Comparison of ENCODE assay signal across 9 mouse cellular contexts in the genomic region with DNA sequence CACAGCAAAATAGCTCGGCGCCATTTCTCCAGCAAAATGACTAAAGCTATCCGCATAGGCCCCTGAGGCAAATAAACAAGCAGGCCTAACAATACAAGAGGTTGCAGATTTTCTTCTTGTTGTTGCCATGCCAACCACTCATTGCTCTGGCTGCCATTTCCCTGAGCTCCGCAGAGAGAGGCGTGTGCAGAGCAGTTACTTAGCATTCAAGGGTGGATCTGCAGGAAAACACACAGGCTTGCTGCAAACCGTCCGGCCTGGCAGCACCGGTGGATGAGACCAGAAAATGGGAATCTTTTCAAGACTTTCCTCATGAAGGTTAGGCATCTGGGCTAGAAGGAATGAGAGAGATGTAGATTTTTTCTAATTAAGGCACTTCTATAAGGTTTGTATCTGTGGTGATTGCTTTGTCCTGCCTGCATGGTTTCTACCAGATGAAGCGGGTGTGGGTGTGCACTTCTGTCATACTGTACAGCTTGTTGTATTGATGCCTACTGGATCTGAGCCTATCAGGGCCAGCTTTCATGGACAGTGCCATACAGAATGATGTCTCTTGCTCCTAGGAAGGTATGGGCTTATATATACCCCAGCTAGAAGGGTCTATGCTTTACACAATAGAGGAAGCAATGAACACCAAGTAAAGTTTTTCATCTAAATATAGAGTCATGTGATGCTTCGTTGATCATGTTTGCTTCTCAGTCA.
A peak's percentile ranks its signal among the peaks of the same experiment; 100 is the strongest.
DNase-seq lines count a peak whose midpoint lies in the region; ATAC-seq and TF ChIP-seq lines count a peak whose summit lies in the region.
"Had no signal": no experiment of that assay in that cellular context is flagged by ENCODE, and none has a peak within 500 bp of the region (broad histone marks: within the 10 kb centered on the region; RNA-seq: fewer than 3 reads in every experiment).

No protein-coding gene starts in this region.

- peak; percentile 96 for ATAC-seq in forebrain, embryonic 11.5 days (replicated peaks; ENCODE audit: low FRiP score)
- no peak for ATAC-seq in liver, embryonic 11.5 days (replicated peaks; ENCODE audit: low FRiP score)

- H3K27ac ChIP-seq in cerebellum, adult 2 months (ENCODE audit: insufficient read depth, low read length) = no peak overlapping the region
- peak overlapping the region; percentile 55 for H3K27ac ChIP-seq in forebrain, embryonic 11.5 days (ENCODE audit: low read depth, low read length)
- peak overlapping the region; percentile 97 for H3K27ac ChIP-seq in olfactory bulb, adult 2 months (ENCODE audit: insufficient read depth, low read depth, low read length)
- no peak overlapping the region for H3K27ac ChIP-seq in kidney, adult 2 months (ENCODE audit: insufficient read depth, low read depth, low read length)
- H3K27ac ChIP-seq in liver, embryonic 11.5 days (ENCODE audit: low read depth, low read length) = no peak overlapping the region
- H3K27ac ChIP-seq: heart, embryonic 13.5 days had no signal

- TF ChIP-seq POLR2A in cerebellum, adult 2 months (IDR thresholded peaks at IDR 0.05; ENCODE audit: borderline replicate concordance, insufficient read depth, low read length) = no peak
- no peak; the same call in 1 of the 2 replicates for TF ChIP-seq POLR2A in olfactory bulb, adult 2 months (IDR thresholded peaks at IDR 0.05; ENCODE audit: insufficient read depth, low read depth, low read length)
- TF ChIP-seq POLR2A in kidney, adult 2 months (IDR thresholded peaks at IDR 0.05; ENCODE audit: low read depth, low read length) = no peak

- peaks cover 7% of the 10 kb centered on the region; the same call in 1 of the 2 replicates for H3K4me1 ChIP-seq in cerebellum, adult 2 months (ENCODE audit: control insufficient read depth, insufficient read depth, low read length)
- H3K4me1 ChIP-seq in forebrain, embryonic 11.5 days (replicated peaks; ENCODE audit: control insufficient read depth, insufficient read depth, low read length) = 0 out of 2 replicates have a peak, but pooled peaks cover 2% of the 10 kb centered on the region
- peaks cover 4% of the 10 kb centered on the region for H3K4me1 ChIP-seq in olfactory bulb, adult 2 months (ENCODE audit: control insufficient read depth, insufficient read depth, low read length)
- no peaks in the 10 kb centered on the region; the same call in 1 of the 2 replicates for H3K4me1 ChIP-seq in kidney, adult 2 months (ENCODE audit: control insufficient read depth, insufficient read depth, low read length)
- no peaks in the 10 kb centered on the region for H3K4me1 ChIP-seq in liver, embryonic 11.5 days (replicated peaks; ENCODE audit: control insufficient read depth, insufficient read depth, low read length)
- H3K4me1 ChIP-seq: heart, embryonic 13.5 days had no signal

- peak overlapping the region; percentile 41; the same call in 1 of the 2 replicates for H3K9ac ChIP-seq in forebrain, embryonic 11.5 days (ENCODE audit: low read length)
- H3K9ac ChIP-seq in liver, embryonic 11.5 days (ENCODE audit: low read depth, low read length) = no peak overlapping the region
- H3K9ac ChIP-seq: heart, embryonic 13.5 days had no signal

- no peaks in the 10 kb centered on the region for H3K9me3 ChIP-seq in forebrain, embryonic 11.5 days (ENCODE audit: control insufficient read depth, low read length)
- no peaks in the 10 kb centered on the region for H3K9me3 ChIP-seq in liver, embryonic 11.5 days (ENCODE audit: control insufficient read depth, low read length)
- H3K9me3 ChIP-seq: heart, embryonic 13.5 days had no signal

- 35% methylated on average over 10 of the region's 10 CpGs for WGBS in cerebellum, adult 2 months
- WGBS in forebrain, embryonic 11.5 days = 25% methylated on average over 10 of the region's 10 CpGs
- WGBS in olfactory bulb, adult 2 months = 12% methylated on average over 10 of the region's 10 CpGs
- 79% methylated on average over 10 of the region's 10 CpGs for WGBS in kidney, adult 2 months
- 81% methylated on average over 10 of the region's 10 CpGs for WGBS in liver, embryonic 11.5 days

- H3K4me2 ChIP-seq in forebrain, embryonic 11.5 days (ENCODE audit: low read depth, low read length, severe bottlenecking) = peak overlapping the region; percentile 39
- H3K4me2 ChIP-seq in liver, embryonic 11.5 days = no peak overlapping the region
- H3K4me2 ChIP-seq: heart, embryonic 13.5 days had no signal

- no peaks in the 10 kb centered on the region for H3K27me3 ChIP-seq in cerebellum, adult 2 months (ENCODE audit: control insufficient read depth, insufficient read depth, low read length)
- no peaks in the 10 kb centered on the region for H3K27me3 ChIP-seq in forebrain, embryonic 11.5 days (ENCODE audit: control insufficient read depth, insufficient read depth, low read length)
- no peaks in the 10 kb centered on the region for H3K27me3 ChIP-seq in kidney, adult 2 months (replicated peaks; ENCODE audit: control insufficient read depth, insufficient read depth, low read length)
- H3K27me3 ChIP-seq in liver, embryonic 11.5 days (replicated peaks; ENCODE audit: control insufficient read depth, insufficient read depth, low read length) = no peaks in the 10 kb centered on the region
- H3K27me3 ChIP-seq: heart, embryonic 13.5 days had no signal

- no peak for TF ChIP-seq CTCF in cerebellum, adult 2 months (IDR thresholded peaks at IDR 0.05; ENCODE audit: borderline replicate concordance, insufficient read depth, low read depth, low read length)
- no peak for TF ChIP-seq CTCF in olfactory bulb, adult 2 months (IDR thresholded peaks at IDR 0.05; ENCODE audit: insufficient read depth, low read depth, low read length)
- TF ChIP-seq CTCF in kidney, adult 2 months (conservative IDR thresholded peaks at IDR 0.05; ENCODE audit: insufficient read depth, insufficient read length, low read depth, low read length) = no peak

- no peak overlapping the region for H3K4me3 ChIP-seq in cerebellum, adult 2 months (replicated peaks; ENCODE audit: insufficient read depth, low read depth, low read length)
- peak overlapping the region; percentile 17; the same call in 1 of the 2 replicates for H3K4me3 ChIP-seq in forebrain, embryonic 11.5 days (ENCODE audit: low read depth, low read length)
- peak overlapping the region; percentile 39 for H3K4me3 ChIP-seq in olfactory bulb, adult 2 months (ENCODE audit: insufficient read depth, low read depth, low read length)
- H3K4me3 ChIP-seq in kidney, adult 2 months (ENCODE audit: insufficient read depth, low read depth, low read length) = no peak overlapping the region
- H3K4me3 ChIP-seq in liver, embryonic 11.5 days (ENCODE audit: low read depth, low read length) = no peak overlapping the region
- H3K4me3 ChIP-seq: heart, embryonic 13.5 days had no signal

- peak; percentile 35 to 57 for DNase-seq in cerebellum, adult 2 months
- DNase-seq in forebrain, embryonic 11.5 days (ENCODE audit: low spot score) = peak; percentile 70
- peak; percentile 49 for DNase-seq in left cerebral cortex, adult 11 months (ENCODE audit: low spot score)
- DNase-seq in kidney, adult 2 months = no peak
- no peak for DNase-seq in adrenal gland, postnatal 36 days
- no peak for DNase-seq in liver, embryonic 11.5 days (ENCODE audit: low spot score)
- no peak for DNase-seq in heart, postnatal 4 days

- H3K36me3 ChIP-seq in forebrain, embryonic 11.5 days (ENCODE audit: control insufficient read depth, insufficient read depth, low read length) = no peaks in the 10 kb centered on the region
- H3K36me3 ChIP-seq in kidney, adult 2 months (ENCODE audit: control insufficient read depth, insufficient read depth, low read length) = no peaks in the 10 kb centered on the region
- H3K36me3 ChIP-seq in liver, embryonic 11.5 days (ENCODE audit: control insufficient read depth, insufficient read depth, low read length) = no peaks in the 10 kb centered on the region
- H3K36me3 ChIP-seq: heart, embryonic 13.5 days had no signal

Comparison
In these comparisons a context has a peak if more than half of its experiments do, and no peak if none do; other contexts are left out.
1. DNase-seq: peak in cerebellum, adult 2 months (2 of 2), forebrain, embryonic 11.5 days (single experiment) and left cerebral cortex, adult 11 months (single experiment); none in kidney, adult 2 months (single experiment), adrenal gland, postnatal 36 days (0 of 2), liver, embryonic 11.5 days (single experiment) and heart, postnatal 4 days (single experiment).
2. H3K27ac ChIP-seq: peak in forebrain, embryonic 11.5 days (single experiment) and olfactory bulb, adult 2 months (single experiment); none in cerebellum, adult 2 months (single experiment), kidney, adult 2 months (single experiment) and liver, embryonic 11.5 days (single experiment).
3. H3K4me3 ChIP-seq: peak in forebrain, embryonic 11.5 days (single experiment) and olfactory bulb, adult 2 months (single experiment); none in cerebellum, adult 2 months (single experiment), kidney, adult 2 months (single experiment) and liver, embryonic 11.5 days (single experiment).